Mouse (Mus musculus) CH12.LX (cell line): ENCODE results near the gene Dmwd.

Experiments
- CTCF ChIP-seq, 2 experiments: IDR thresholded peaks in 1 of 2; conservative IDR thresholded peaks in 1 of 2; 2 replicates each; pipeline ENCODE4 v1.5.1; 2011 to 2012; ENCODE audit warnings: low read depth in 2 of 2, low read length in 2 of 2, improper control_type of control experiment in 1 of 2, inconsistent platforms in 1 of 2, mild to moderate bottlenecking in 1 of 2, moderate library complexity in 1 of 2
- POLR2A ChIP-seq: IDR thresholded peaks from 2 replicates; pipeline ENCODE4 v1.6.1; 2011; ENCODE audit warnings: low read depth, mild to moderate bottlenecking, improper control_type of control experiment, low read length
- ZKSCAN1 ChIP-seq: IDR thresholded peaks from 2 replicates; pipeline ENCODE4 v1.6.1; 2012; ENCODE audit warnings: low read depth, inconsistent platforms, low read length, improper control_type of control experiment, borderline replicate concordance

DNA sequence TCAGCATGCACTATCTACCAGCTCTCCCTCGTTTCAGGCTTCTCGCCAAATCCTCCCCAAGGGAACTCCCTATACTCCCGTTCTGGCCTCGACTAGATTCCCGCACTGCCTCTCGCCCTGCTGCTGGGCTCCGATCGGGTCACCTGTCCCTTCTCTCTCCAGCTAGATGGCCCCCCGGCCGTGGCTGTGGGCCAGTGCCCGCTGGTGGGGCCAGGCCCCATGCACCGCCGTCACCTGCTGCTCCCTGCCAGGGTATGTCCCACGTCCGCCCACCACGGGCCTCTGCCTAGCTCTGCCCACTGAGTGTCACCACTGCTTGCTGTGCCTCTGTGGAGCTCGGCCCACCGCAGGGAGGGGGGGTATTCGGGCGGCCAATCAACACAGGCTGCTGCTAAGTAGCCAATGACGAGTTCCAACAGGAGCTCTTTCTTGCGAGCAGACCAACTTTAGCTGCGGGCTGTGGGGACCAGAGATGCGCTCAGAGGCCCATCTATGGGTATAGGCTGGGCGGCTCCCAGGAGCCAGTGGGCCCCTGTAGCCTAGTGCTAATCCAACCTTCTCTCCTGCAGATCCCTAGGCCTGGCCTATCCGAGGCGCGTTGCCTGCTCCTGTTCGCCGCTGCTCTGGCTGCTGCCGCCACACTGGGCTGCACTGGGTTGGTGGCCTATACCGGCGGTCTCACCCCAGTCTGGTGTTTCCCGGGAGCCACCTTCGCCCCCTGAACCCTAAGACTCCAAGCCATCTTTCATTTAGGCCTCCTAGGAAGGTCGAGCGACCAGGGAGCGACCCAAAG is 16.6 kb downstream of the Dmwd start:
- TF ChIP-seq ZKSCAN1 (no peak), POLR2A (no peak), CTCF (conservative IDR thresholded peaks at IDR 0.05 in 1 of 2, IDR thresholded peaks at IDR 0.05 in 1 of 2; ENCODE audit: low read depth in 2 of 2, low read length in 2 of 2) (no peak)
